Mouse (Mus musculus) G1E (cell line): ENCODE results near the gene Tmem86a.

ENCODE experiments used
- CTCF ChIP-seq: IDR thresholded peaks from 2 replicates; pipeline ENCODE4 v1.5.1; 2012; ENCODE audit warnings: low read depth, low read length, inconsistent platforms, mixed read lengths
- GATA1 ChIP-seq: IDR thresholded peaks from 2 replicates; pipeline ENCODE4 v1.6.1; 2012; ENCODE audit warnings: borderline replicate concordance, low read length, inconsistent platforms, mixed read lengths
- GATA2 ChIP-seq: IDR thresholded peaks from 2 replicates; pipeline ENCODE4 v1.6.1; 2012; ENCODE audit warnings: low read depth, low read length, inconsistent platforms, borderline replicate concordance
- POLR2AphosphoS5 ChIP-seq: IDR thresholded peaks from 2 replicates; pipeline ENCODE4 v1.6.1; 2012; ENCODE audit warnings: low read depth, low read length, inconsistent platforms; ENCODE audit not compliant: insufficient replicate concordance
- TAL1 ChIP-seq: conservative IDR thresholded peaks from 2 replicates; pipeline ENCODE4 v1.6.1; 2012; ENCODE audit warnings: low read depth, low read length, inconsistent platforms, mixed read lengths

GRCm38 (mm10) chr7:47077451-47077850 is 27.1 kb downstream of the Tmem86a start:
- TF ChIP-seq CTCF (no peak), POLR2AphosphoS5 (no peak), GATA1 (no peak), TAL1 (no peak), GATA2 (no peak)
